Mouse (Mus musculus): ENCODE measurements at regions not wholly inside any gene's neighbourhood (a gene's known extent, or its start where the extent isn't known, plus 50 kb on each side); places are given as distances from the start of the nearest gene placed in this dataset.
"Not testable (repeated sequence)": the region's sequence is repeated elsewhere in the genome, so short reads cannot be mapped to it uniquely, and the experiment has no call there.

DNA sequence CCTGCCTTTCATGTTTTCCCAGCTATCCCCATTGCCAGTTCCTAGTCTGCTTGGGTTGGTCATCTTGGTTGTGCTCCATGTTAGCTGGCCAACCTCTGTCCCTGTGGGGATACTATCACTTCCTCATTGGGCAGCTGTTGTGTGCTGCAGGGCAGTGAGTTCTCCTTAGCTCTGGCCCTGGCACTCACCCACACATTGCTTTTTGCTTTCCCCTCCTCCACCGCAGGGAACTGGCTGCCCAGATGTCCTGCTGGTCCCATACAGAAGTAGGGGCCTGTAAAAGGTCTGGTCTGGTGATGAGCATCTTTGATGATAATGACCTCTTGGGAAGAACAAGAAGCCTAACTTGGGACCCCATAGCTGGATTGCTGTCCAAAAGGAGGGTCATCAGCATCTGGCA is 308.2 kb upstream of the Gm21863 start:
- not testable (repeated sequence) for H3K4me3 ChIP-seq (ENCODE audit: insufficient read depth, low read depth, low read length); H3K4me1 ChIP-seq (ENCODE audit: control insufficient read depth, insufficient read depth, low read length); H3K36me3 ChIP-seq (ENCODE audit: control insufficient read depth, insufficient read depth, low read length); H3K27me3 ChIP-seq (replicated peaks; ENCODE audit: control insufficient read depth, insufficient read depth, low read length); H3K27ac ChIP-seq (ENCODE audit: insufficient read depth, low read depth, low read length)
- 85% methylated on average over 1 of the region's 1 CpGs for WGBS
- peak; percentile 1 for DNase-seq

- not testable (repeated sequence) for H3K36me3 ChIP-seq (ENCODE audit: control insufficient read depth, insufficient read depth, low read length)
- 83% methylated on average over 5 of the region's 5 CpGs for WGBS
These were observed 285.8 kb upstream of the Gm21863 start for GRCm38 (mm10) chr12:19668541-19668940.

DNA sequence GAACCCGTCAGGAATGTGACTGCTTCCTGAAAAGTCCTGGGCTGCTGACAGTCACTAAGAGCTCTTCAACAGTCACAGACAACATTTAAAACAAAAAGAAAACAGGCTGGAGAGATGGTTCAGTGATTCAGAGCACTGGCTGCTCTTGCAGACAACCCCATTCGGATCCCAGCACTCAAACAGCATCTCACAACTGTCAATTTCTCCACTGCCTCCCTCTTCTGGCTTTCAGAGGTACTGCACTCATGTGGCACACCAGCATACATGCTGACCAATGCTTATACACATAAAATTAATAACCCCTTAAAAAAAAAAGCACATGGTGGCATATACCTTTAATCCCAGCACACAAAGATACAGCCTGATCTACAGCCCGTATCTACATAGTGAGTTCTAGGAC is 283.7 kb upstream of the Gm21863 start:
- 92% methylated on average over 3 of the region's 3 CpGs for WGBS
- not testable (repeated sequence) for H3K27me3 ChIP-seq (replicated peaks; ENCODE audit: control insufficient read depth, insufficient read depth, low read length); DNase-seq; H3K4me1 ChIP-seq (ENCODE audit: control insufficient read depth, insufficient read depth, low read length); H3K36me3 ChIP-seq (ENCODE audit: control insufficient read depth, insufficient read depth, low read length); H3K27ac ChIP-seq (ENCODE audit: insufficient read depth, low read depth, low read length); H3K4me3 ChIP-seq (ENCODE audit: insufficient read depth, low read depth, low read length)

More at GRCm38 (mm10) chr12:19668541-19668940, 285.8 kb upstream of the Gm21863 start:
- not testable (repeated sequence) for H3K4me3 ChIP-seq (ENCODE audit: insufficient read depth, low read depth, low read length); DNase-seq; H3K27me3 ChIP-seq (replicated peaks; ENCODE audit: control insufficient read depth, insufficient read depth, low read length); H3K4me1 ChIP-seq (ENCODE audit: control insufficient read depth, insufficient read depth, low read length); H3K27ac ChIP-seq (ENCODE audit: insufficient read depth, low read depth, low read length)
